Mouse (Mus musculus) brain, embryonic 14.5 days (tissue): ENCODE data around the gene Pramel6.

ENCODE experiments used
- CTCF ChIP-seq: fragments of 200-500 bp; IDR thresholded peaks from 2 replicates; pipeline ENCODE4 v1.5.1; 2012; ENCODE audit warnings: inconsistent platforms, mild to moderate bottlenecking, moderate library complexity, borderline replicate concordance; ENCODE audit not compliant: insufficient read depth, insufficient read length; ENCODE audit errors: extremely low read depth
- POLR2A ChIP-seq: fragments of 200-500 bp; IDR thresholded peaks from 2 replicates; pipeline ENCODE4 v1.6.1; 2012; ENCODE audit warnings: mild to moderate bottlenecking, inconsistent platforms, borderline replicate concordance; ENCODE audit not compliant: poor library complexity, insufficient read depth, insufficient read length, severe bottlenecking; ENCODE audit errors: extremely low read depth

- TF ChIP-seq CTCF = no peak
- no peak for TF ChIP-seq POLR2A
These were observed 8.7 kb downstream of the Pramel6 start for GRCm38 (mm10) chr2:87515046-87515445.
